Mouse (Mus musculus): ENCODE measurements around the gene Mvb12b.

- TF ChIP-seq CTCF (IDR thresholded peaks at IDR 0.05; ENCODE audit: insufficient read depth, low read length) (no peak), POLR2A (IDR thresholded peaks at IDR 0.05; ENCODE audit: borderline replicate concordance, extremely low read depth, low read depth, low read length) (no peak)
Measured at GRCm38 (mm10) chr2:33933606-33934510, 46.1 kb upstream of the Mvb12b start.
